Mouse (Mus musculus): ENCODE results near the gene Utp15.

Utp15 gene

GRCm38 (mm10) chr13:98249594-98249993 lies 13.2 kb downstream of the Utp15 start:
- no peak for ATAC-seq (ENCODE audit: low TSS enrichment)

- no peak for ATAC-seq (ENCODE audit: low TSS enrichment)
These were observed 17.5 kb downstream of the Utp15 start for GRCm38 (mm10) chr13:98245386-98245785.

DNA sequence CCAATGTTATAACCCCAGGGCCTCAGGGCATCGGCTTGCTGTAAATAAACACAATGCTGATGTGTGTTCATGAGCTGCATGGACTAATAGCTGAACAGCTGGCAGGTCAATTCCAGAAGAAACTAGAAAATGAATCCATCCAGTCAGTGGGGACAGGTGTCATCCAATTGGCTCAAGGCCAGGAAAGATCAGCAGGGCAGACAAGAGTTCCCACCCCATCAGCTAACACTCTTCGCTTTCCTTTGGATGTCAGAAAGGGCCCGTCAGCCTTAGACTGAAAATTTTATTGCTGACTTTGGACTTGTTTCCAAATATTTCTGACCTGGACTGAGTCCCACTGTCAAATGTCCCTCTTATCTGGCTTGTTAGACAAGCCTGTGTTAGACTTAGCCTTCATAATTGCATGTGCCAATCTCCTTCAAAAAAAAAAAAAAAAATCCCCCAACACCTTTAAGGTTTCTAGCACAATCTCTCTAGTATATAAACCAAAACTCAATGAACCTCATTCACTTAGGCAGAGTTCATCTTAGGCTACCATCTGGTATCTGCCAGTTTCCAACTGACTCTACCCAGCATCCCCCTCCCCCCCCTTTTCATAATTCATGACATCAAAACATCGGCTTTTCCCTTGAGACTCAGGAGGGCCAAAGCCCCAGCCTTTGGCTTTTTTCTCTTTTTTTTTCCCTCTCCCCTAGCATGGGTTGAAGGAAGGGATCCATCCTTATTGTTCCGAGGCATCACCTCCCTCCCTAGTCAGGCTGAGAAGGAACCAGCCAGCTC lies 18.1 kb downstream of the Utp15 start:
- ATAC-seq (ENCODE audit: low TSS enrichment): no peak

DNA sequence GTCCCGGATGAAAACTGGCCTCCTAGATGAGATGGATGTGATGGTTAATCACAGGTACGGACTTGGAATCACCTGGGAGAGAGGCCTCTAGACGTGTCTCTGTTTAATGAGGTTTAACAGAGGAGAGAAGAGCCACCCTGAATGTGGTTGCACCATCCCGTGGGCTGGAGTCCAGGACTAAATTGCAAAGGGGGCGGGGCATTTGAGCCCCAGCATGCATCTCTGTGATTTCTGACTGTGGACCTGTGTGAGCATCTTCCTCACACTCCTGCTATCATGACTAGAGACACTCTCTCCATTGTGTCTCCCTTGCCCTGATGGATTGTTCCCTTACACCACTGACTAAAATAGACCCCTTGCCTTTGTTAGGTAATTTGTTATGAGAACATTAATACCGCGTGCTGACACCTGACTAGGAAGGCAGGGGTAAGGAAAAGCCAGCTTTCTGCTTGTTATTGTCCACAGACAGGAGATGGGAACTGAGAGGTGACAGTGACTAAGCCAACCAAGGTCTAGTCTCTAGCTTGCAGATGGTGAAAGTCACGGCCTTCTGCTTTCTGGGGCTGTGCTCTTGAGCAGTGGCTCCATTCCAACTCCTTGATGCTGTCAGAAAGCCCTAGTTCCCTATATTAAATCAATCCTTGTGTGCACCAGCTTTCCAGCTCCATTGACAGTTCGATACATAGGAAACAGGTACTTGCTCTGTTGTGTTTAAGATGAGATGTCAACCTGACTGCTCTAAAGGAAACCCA lies 21.1 kb downstream of the Utp15 start:
- no peak for ATAC-seq (ENCODE audit: low TSS enrichment)

GRCm38 (mm10) chr13:98239978-98240641 lies 22.7 kb downstream of the Utp15 start:
- ATAC-seq (ENCODE audit: low TSS enrichment): peak; percentile 83

DNA sequence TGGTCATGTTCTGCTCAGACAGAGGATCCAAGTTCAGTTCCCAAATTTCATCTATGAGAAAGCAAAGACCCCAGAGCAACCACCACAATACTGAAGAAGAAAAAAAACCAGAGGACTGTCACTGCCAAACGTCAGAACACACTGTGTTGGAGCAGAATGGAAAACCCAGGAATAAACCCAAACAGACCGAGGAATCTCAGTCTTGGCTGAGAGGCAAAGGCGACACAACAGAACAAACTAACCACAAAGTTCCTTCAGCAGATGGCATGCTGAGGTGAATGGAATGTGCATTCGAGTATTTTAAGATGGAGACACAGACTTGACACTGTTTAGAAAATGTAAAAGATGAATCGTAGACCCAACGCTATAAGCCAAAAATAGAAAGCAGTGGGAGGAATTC lies 27.4 kb downstream of the Utp15 start:
- ATAC-seq (ENCODE audit: low TSS enrichment): no peak

- ATAC-seq (ENCODE audit: low TSS enrichment): no peak
These were observed 32.3 kb downstream of the Utp15 start for GRCm38 (mm10) chr13:98230511-98230910.

- ATAC-seq (ENCODE audit: low TSS enrichment): no peak
These were observed 36.6 kb downstream of the Utp15 start for GRCm38 (mm10) chr13:98226225-98226624.

- peak; percentile 52; the same call in 1 of the 2 replicates for ATAC-seq (ENCODE audit: low TSS enrichment)
These were observed 40.0 kb downstream of the Utp15 start for GRCm38 (mm10) chr13:98222848-98223247.

- no peak for ATAC-seq (ENCODE audit: low TSS enrichment)
These were observed 52.7 kb downstream of the Utp15 start for GRCm38 (mm10) chr13:98210137-98210536.

DNA sequence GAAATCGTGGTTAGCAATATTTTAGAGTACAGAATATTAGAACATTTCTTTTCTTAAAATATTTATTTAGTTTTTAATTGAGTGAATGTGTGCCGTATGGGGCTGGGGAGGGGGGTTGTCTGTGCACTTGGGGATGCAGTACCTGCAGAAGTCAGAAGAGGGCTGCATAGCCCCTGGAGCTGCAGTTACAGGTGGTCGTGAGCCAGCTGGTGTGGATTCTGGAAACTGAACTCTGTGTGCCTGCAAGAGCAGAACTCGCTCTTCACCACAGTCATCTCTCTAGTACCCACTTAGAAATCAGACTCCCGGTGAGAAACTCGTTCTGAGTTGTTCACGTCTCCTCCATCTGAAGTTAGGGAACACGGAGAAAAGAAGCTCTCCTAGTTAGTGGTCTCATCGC lies 54.0 kb downstream of the Utp15 start:
- ATAC-seq (ENCODE audit: low TSS enrichment): peak; percentile 54; the same call in 1 of the 2 replicates

GRCm38 (mm10) chr13:98206546-98206870 lies 56.3 kb downstream of the Utp15 start:
- ATAC-seq (ENCODE audit: low TSS enrichment): no peak; the same call in 1 of the 2 replicates

DNA sequence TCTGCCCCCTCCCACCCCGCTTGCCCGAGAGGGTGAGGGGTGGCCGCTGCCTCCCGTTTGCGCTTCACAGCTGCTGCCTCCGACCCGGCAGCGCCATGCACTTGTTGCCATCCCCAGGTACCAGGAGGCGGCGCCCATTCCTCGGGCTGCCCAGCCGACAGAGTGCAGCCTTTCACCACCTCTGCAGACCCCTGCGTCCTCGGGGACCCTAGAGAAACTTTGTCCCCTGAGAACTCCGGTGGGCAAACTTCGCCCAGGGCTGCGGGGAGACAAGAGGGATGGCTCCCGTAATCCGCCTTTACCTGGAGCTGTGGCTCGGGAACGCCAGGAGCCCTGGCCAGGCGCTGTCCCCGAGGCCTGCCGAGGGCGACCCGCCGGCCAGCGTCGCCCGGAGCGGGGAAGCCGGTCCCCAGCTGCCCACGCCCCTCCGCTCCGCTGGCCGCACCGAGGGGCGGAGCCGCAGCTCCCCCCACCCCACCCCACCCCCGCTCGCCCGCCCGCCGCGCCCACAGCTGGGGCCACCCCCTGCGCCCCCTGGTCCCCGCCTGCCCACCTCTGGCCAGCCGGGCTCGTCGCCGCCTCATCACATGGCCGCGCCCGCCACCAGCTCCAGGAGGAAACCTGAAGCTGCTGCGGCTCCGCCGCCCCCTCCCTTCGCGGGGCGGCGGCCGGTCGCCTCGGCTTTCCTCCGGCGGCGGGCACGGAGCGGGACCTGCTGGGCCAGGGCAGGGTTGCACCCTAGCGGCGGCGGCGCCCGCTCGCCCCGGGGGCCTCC lies 56.9 kb downstream of the Utp15 start, which contains the start of gene Arhgef28:
TSS of gene Arhgef28 (minus strand) at position 669 of the 775 bp plus-strand sequence.
- peak; percentile 80 for ATAC-seq (ENCODE audit: low TSS enrichment)

DNA sequence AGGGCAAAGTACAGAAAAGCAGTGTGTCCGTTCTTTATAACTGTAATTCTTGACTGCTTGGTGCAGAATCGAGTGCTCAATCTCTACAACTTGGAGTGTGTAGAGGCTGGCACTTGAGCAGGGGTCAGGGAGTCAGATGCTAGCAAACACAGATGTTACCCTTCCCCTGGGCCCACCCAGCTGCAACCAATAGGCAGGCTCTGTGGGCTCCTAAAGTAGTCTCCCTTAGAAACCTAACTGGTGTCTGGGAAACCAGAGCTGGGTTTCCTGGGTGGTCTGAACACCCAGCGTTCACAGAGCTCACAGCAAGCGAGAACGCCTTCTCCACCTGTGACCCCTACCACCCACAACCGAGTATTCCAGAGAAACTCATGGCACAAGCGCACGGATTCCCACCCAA lies 57.7 kb downstream of the Utp15 start:
- no peak for ATAC-seq (ENCODE audit: low TSS enrichment)

- no peak for ATAC-seq (ENCODE audit: low TSS enrichment)
These were observed 58.5 kb downstream of the Utp15 start for GRCm38 (mm10) chr13:98204371-98204770.

GRCm38 (mm10) chr13:98201436-98201835 lies 61.4 kb downstream of the Utp15 start:
- ATAC-seq (ENCODE audit: low TSS enrichment): no peak
